Mouse (Mus musculus) limb, embryonic 11.5 days (tissue): Measurements from ENCODE around the gene Igsf8. TPM values are rescaled to one million over a fixed set of nuclear protein-coding genes. Genes with fewer than 3 reads are reported as not detected.
"Not testable (repeated sequence)": the region's sequence is repeated elsewhere in the genome, so short reads cannot be mapped to it uniquely, and the experiment has no call there.

Experiments
- ATAC-seq: fragments of 200-750 bp; cut with Nextera tagmentation; 2 replicates; pipeline ENCODE4 v1.8.0; 2017; ENCODE audit warnings: low read depth; ENCODE audit not compliant: insufficient number of reproducible peaks, low FRiP score, low TSS enrichment
- DNase-seq: peaks from one replicate; pipeline ENCODE4 v3.0.0-alpha.2; 2015; ENCODE audit warnings: low spot score
- H3K27ac ChIP-seq: fragments of 300-500 bp; sonication (generic); replicated peaks from 2 replicates; pipeline ENCODE4 v1.5.1; 2014; ENCODE audit warnings: low read depth, mild to moderate bottlenecking, low read length
- H3K27me3 ChIP-seq: fragments of 300-500 bp; sonication (generic); 2 replicates; pipeline ENCODE4 v1.6.1; 2014; ENCODE audit warnings: mild to moderate bottlenecking, low read length, mixed read lengths; ENCODE audit not compliant: control insufficient read depth, insufficient read depth
- H3K36me3 ChIP-seq: fragments of 300-500 bp; sonication (generic); 2 replicates; pipeline ENCODE4 v1.6.1; 2014; ENCODE audit warnings: mild to moderate bottlenecking, low read length, moderate library complexity, mixed read lengths; ENCODE audit not compliant: control insufficient read depth, insufficient read depth
- H3K4me1 ChIP-seq: fragments of 300-500 bp; sonication (generic); 2 replicates; pipeline ENCODE4 v1.6.1; 2014; ENCODE audit warnings: low read length, mixed read lengths; ENCODE audit not compliant: control insufficient read depth, insufficient read depth
- H3K4me2 ChIP-seq: fragments of 300-500 bp; sonication (generic); 2 replicates; pipeline ENCODE4 v1.6.1; 2014; ENCODE audit warnings: low read depth, mild to moderate bottlenecking, moderate library complexity; ENCODE audit not compliant: severe bottlenecking
- H3K4me3 ChIP-seq: fragments of 300-500 bp; sonication (generic); 2 replicates; pipeline ENCODE4 v1.5.1; 2014; ENCODE audit warnings: low read depth, low read length
- H3K9ac ChIP-seq: fragments of 300-500 bp; sonication (generic); 2 replicates; pipeline ENCODE4 v1.6.1; 2014; ENCODE audit warnings: mild to moderate bottlenecking, low read length
- H3K9me3 ChIP-seq: fragments of 300-500 bp; sonication (generic); 2 replicates; pipeline ENCODE4 v1.6.1; 2016; ENCODE audit warnings: low read length; ENCODE audit not compliant: control insufficient read depth
- WGBS: fragments of 180-500 bp; shearing (Covaris S2); extraction: QIAGEN DNeasy Blood & Tissue Kit; methylation state at CpG from one replicate; pipeline ENCODE4 v1.1.7; 2014; 5-methylcytosine and 5-hydroxymethylcytosine counted together
- polyA plus RNA-seq: library from polyadenylated mRNA; unstranded; fragments of >200 nt; fragmentation: Nextera tagmentation; extraction: Ambion mirVana; gene quantifications from 2 replicates; pipeline ENCODE4 v1.2.1, GENCODE M21; 2014

Gene Igsf8
- polyA plus RNA-seq, 1 experiment from 2014 or later: 35.4 TPM

- Histone ChIP-seq H3K9ac (peak overlapping the region; percentile 45), H3K27me3 (no peaks in the 10 kb centered on the region), H3K36me3 (no peaks in the 10 kb centered on the region), H3K9me3 (no peaks in the 10 kb centered on the region), H3K27ac (peak overlapping the region; percentile 87), H3K4me3 (no peak overlapping the region), H3K4me1 (peaks cover 17% of the 10 kb centered on the region), H3K4me2 (no peak overlapping the region; the same call in 1 of the 2 replicates)
- 26% methylated on average over 11 of the region's 11 CpGs for WGBS
- ATAC-seq (peak; percentile 72), DNase-seq (peak; percentile 58)
Observed at GRCm38 (mm10) chr1:172221297-172222063, 40.0 kb upstream of the Igsf8 start.

DNA sequence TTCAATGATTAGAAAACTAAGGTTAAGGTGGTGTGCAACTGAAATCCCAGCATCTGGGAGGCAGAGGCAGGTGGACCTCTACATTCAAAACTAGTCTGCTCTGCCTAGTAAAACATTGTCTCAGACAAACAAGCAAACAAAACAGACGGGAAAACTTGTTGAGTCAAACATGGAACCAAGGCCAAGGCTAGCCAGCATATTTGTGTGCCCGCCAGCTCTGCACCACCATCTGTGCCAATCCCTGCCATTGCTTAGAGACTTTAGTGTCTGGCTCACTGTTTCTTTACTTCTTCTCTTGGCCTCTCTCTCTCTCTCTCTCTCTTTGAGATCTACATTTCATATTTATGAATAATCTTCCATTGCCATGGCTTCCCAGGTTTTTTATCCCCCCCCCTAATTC lies 33.2 kb upstream of the Igsf8 start:
- Histone ChIP-seq H3K4me2 (no peak overlapping the region), H3K36me3 (no peaks in the 10 kb centered on the region), H3K9ac (no peak overlapping the region), H3K4me3 (no peak overlapping the region), H3K27me3 (no peaks in the 10 kb centered on the region), H3K4me1 (no peaks in the 10 kb centered on the region), H3K9me3 (no peaks in the 10 kb centered on the region), H3K27ac (no peak overlapping the region)
- ATAC-seq (no peak), DNase-seq (no peak)
- WGBS: 90% methylated on average over 2 of the region's 2 CpGs

DNA sequence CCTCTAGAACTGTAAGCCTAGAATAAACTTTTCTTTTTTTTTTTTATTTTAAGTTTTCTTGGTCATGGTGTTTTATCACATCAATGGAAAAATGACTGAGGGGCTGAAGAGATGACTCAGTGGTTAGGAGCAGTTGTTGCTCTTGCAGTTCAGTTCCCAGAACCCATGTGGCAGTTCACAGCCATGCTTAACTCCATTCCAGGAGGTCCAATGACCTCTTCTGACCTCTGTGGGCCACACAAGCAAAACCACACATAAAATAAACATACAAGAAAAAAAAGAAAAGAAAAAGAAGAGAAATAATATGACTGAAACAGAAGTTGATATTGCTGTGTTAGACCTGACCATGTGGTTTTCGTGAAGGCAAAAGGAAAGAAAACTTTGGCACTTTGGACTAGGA lies 32.2 kb upstream of the Igsf8 start:
- H3K27me3 ChIP-seq: no peaks in the 10 kb centered on the region
- no peak for ATAC-seq
- H3K36me3 ChIP-seq: no peaks in the 10 kb centered on the region
- DNase-seq: no peak
- no peaks in the 10 kb centered on the region for H3K9me3 ChIP-seq
- no peaks in the 10 kb centered on the region for H3K4me1 ChIP-seq
- no peak overlapping the region for H3K27ac ChIP-seq
- 74% methylated on average over 1 of the region's 1 CpGs for WGBS
- H3K9ac ChIP-seq: no peak overlapping the region
- no peak overlapping the region for H3K4me3 ChIP-seq
- H3K4me2 ChIP-seq: no peak overlapping the region

GRCm38 (mm10) chr1:172240945-172241708 lies 20.3 kb upstream of the Igsf8 start:
- WGBS: 72% methylated on average over 6 of the region's 6 CpGs
- ATAC-seq: no peak

GRCm38 (mm10) chr1:172242401-172242800 lies 19.0 kb upstream of the Igsf8 start:
- H3K36me3 ChIP-seq: no peaks in the 10 kb centered on the region
- DNase-seq (no peak), ATAC-seq (no peak)
- no peak overlapping the region for H3K27ac ChIP-seq
- no peak overlapping the region for H3K4me3 ChIP-seq
- H3K4me1 ChIP-seq: no peaks in the 10 kb centered on the region
- H3K9ac ChIP-seq: no peak overlapping the region
- no peak overlapping the region for H3K4me2 ChIP-seq
- H3K27me3 ChIP-seq: peaks cover 12% of the 10 kb centered on the region; the same call in 1 of the 2 replicates
- 67% methylated on average over 2 of the region's 2 CpGs for WGBS
- H3K9me3 ChIP-seq: no peaks in the 10 kb centered on the region

More at GRCm38 (mm10) chr1:172240945-172241708, 20.3 kb upstream of the Igsf8 start:
- H3K27ac ChIP-seq: no peak overlapping the region
- no peaks in the 10 kb centered on the region for H3K36me3 ChIP-seq
- no peak for DNase-seq
- no peak overlapping the region for H3K4me2 ChIP-seq
- no peaks in the 10 kb centered on the region for H3K4me1 ChIP-seq
- H3K27me3 ChIP-seq: peaks cover 11% of the 10 kb centered on the region; the same call in 1 of the 2 replicates
- no peaks in the 10 kb centered on the region for H3K9me3 ChIP-seq
- H3K4me3 ChIP-seq: no peak overlapping the region
- H3K9ac ChIP-seq: no peak overlapping the region

GRCm38 (mm10) chr1:172243547-172244205 lies 17.8 kb upstream of the Igsf8 start:
- DNase-seq (peak; percentile 32), ATAC-seq (no peak)
- peaks cover 12% of the 10 kb centered on the region; the same call in 1 of the 2 replicates for H3K27me3 ChIP-seq
- no peaks in the 10 kb centered on the region for H3K4me1 ChIP-seq
- no peaks in the 10 kb centered on the region for H3K36me3 ChIP-seq
- no peak overlapping the region for H3K9ac ChIP-seq
- no peak overlapping the region for H3K4me3 ChIP-seq
- 25% methylated on average over 16 of the region's 16 CpGs for WGBS
- no peak overlapping the region for H3K27ac ChIP-seq
- H3K9me3 ChIP-seq: no peaks in the 10 kb centered on the region
- H3K4me2 ChIP-seq: no peak overlapping the region

DNA sequence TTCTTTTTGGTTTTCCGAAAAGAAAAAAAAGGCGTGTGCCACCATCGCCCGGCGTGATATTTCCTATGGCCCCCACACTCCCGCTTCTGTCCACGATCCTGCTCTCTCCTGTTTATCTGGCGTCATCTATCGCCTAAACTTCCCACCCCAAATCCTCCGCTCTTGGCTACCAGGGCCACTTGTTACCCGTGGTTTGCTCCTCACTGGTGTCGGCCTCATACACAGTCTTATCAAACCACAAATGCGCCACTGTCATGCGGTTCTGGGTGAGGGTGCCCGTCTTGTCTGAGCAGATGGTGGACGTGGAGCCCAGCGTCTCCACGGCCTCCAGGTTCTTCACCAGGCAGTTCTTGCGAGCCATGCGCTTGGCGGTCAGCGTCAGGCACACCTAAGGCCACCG lies 16.8 kb upstream of the Igsf8 start:
- H3K27ac ChIP-seq, H3K4me3 ChIP-seq, DNase-seq, ATAC-seq, H3K4me2 ChIP-seq, H3K9me3 ChIP-seq, H3K36me3 ChIP-seq, H3K9ac ChIP-seq, H3K4me1 ChIP-seq: not testable (repeated sequence)
- 36% methylated on average over 23 of the region's 23 CpGs for WGBS
- peaks cover 12% of the 10 kb centered on the region; the same call in 1 of the 2 replicates for H3K27me3 ChIP-seq

- Histone ChIP-seq H3K27ac (no peak overlapping the region), H3K9ac (no peak overlapping the region), H3K4me3 (no peak overlapping the region), H3K4me1 (no peaks in the 10 kb centered on the region), H3K4me2 (no peak overlapping the region), H3K9me3 (no peaks in the 10 kb centered on the region), H3K36me3 (no peaks in the 10 kb centered on the region), H3K27me3 (peaks cover 12% of the 10 kb centered on the region; the same call in 1 of the 2 replicates)
- DNase-seq (no peak), ATAC-seq (no peak)
- 74% methylated on average over 4 of the region's 4 CpGs for WGBS
Observed at GRCm38 (mm10) chr1:172247216-172247615, 14.2 kb upstream of the Igsf8 start.
